Mouse (Mus musculus) erythroblast, embryonic 14.5 days (primary cell): ENCODE data around the gene Rrp9.

Experiments used
- GATA1 ChIP-seq: IDR thresholded peaks from 2 replicates; pipeline ENCODE4 v1.6.1; 2012; ENCODE audit warnings: low read length, inconsistent platforms, mixed read lengths
- TAL1 ChIP-seq: IDR thresholded peaks from 3 replicates; pipeline ENCODE4 v1.6.1; 2012; ENCODE audit warnings: low read length, inconsistent platforms, mixed read lengths

DNA sequence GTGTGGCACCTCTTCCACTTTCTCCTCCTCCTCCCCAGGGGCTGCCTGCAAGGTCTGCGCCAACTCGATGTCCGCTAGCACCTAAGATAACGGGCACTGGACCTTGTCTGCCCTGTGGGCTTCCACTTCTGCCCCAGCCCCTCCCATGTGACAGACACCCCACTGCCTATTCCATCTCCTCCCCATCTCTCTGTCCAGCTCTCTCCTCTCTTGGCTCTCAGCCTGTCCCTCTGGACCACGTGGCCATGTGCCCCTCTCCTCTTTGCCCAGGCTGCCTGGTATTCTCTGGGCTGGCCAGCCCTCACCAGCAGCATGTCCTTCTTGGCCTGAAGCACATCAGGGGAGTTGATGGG, 2.0 kb upstream of the Rrp9 start:
- TF ChIP-seq TAL1: no peak
- TF ChIP-seq GATA1: no peak
